Mouse (Mus musculus): ENCODE results near the gene Olfr1066. TPM values are rescaled to one million over a fixed set of nuclear protein-coding genes. Genes with fewer than 3 reads are reported as not detected.
"Not testable (repeated sequence)": the region's sequence is repeated elsewhere in the genome, so short reads cannot be mapped to it uniquely, and the experiment has no call there.

Olfr1066 gene
- not detected in 2 replicates for total RNA-seq (2015; ENCODE audit: low replicate concordance)
- total RNA-seq (2017; ENCODE audit: low replicate concordance) = not detected in 2 replicates

GRCm38 (mm10) chr2:86456169-86456568, at the start of gene Olfr1066:
Gene Olfr1066 (minus strand): TSS chr2:86456269.
- no peak for ATAC-seq (replicated peaks; ENCODE audit: low FRiP score, poor library complexity, severe bottlenecking)

DNA sequence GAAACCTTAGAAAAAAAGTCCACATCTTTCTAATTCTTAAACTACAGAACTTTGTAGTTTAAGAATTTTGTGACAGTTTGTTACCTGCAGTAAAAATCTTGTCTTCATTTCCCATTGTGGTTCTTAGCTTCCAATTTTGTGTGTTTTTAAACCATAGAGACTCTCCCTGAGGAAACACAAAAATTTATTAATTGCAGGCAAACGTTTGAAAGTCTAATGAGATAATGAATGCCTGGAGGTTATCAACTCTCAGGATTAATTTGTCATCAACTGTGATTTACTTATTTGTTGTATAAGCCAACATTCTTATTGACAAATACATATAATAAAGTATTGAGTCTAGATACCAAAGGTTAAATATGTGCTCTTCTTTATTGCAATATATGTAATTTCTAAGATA, 31.2 kb upstream of the Olfr1066 start, which contains the start of gene Olfr228:
Gene Olfr228, minus strand, starts transcription at position 101 of the 400 bp plus-strand sequence.
- ATAC-seq (replicated peaks; ENCODE audit: low FRiP score, poor library complexity, severe bottlenecking) = no peak

- ATAC-seq (replicated peaks; ENCODE audit: low FRiP score, poor library complexity, severe bottlenecking) = no peak
These were observed 8.5 kb upstream of the Olfr1066 start for GRCm38 (mm10) chr2:86464442-86465109.

GRCm38 (mm10) chr2:86460434-86460833, 4.4 kb upstream of the Olfr1066 start:
- ATAC-seq (replicated peaks; ENCODE audit: low FRiP score, poor library complexity, severe bottlenecking) = no peak

GRCm38 (mm10) chr2:86450491-86450890, 5.6 kb downstream of the Olfr1066 start, which contains the start of gene Olfr1065:
Gene Olfr1065 (minus strand): TSS chr2:86450591.
- not testable (repeated sequence) for ATAC-seq (replicated peaks; ENCODE audit: low FRiP score, poor library complexity, severe bottlenecking)

DNA sequence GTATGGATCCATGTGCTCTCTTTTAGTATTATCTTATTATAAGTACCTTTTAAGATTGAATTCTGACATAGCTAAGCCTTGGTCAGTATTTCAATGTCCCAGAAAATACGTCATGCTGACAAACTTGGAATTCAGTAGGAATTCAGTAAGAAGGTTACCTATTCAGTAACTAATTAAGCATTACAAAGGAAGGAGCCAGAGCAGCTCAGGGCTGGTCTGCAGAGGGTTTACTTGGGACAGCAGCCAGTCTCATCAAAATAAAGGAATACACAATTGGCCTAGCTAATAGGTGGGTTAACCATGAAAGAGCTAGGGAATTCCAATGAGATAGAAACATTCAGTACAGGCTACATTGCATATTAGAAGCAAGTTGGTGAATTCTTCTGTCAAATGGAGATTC, 14.0 kb downstream of the Olfr1066 start:
- ATAC-seq (replicated peaks; ENCODE audit: low FRiP score, poor library complexity, severe bottlenecking) = not testable (repeated sequence)

GRCm38 (mm10) chr2:86428511-86428910, 27.6 kb downstream of the Olfr1066 start:
- ATAC-seq (replicated peaks; ENCODE audit: low FRiP score, poor library complexity, severe bottlenecking) = not testable (repeated sequence)

GRCm38 (mm10) chr2:86426649-86427048, 29.4 kb downstream of the Olfr1066 start, which contains the start of gene Olfr1062:
Gene Olfr1062 (minus strand): TSS chr2:86426749.
- ATAC-seq (replicated peaks; ENCODE audit: low FRiP score, poor library complexity, severe bottlenecking) = not testable (repeated sequence)

- no peak for ATAC-seq (replicated peaks; ENCODE audit: low FRiP score, poor library complexity, severe bottlenecking)
These were observed 42.1 kb downstream of the Olfr1066 start, which contains the start of gene Olfr1061 for GRCm38 (mm10) chr2:86413950-86414349. Gene Olfr1061 (minus strand): TSS chr2:86414050.

Other genes starting within 250 kb of the Olfr1066 start
- gene Olfr1046, start 237.0 kb downstream of the Olfr1066 start, total RNA-seq (2015; ENCODE audit: low replicate concordance) = not detected in 2 replicates
- gene Olfr1046, start 237.0 kb downstream of the Olfr1066 start, total RNA-seq (2017; ENCODE audit: low replicate concordance) = not detected in 2 replicates
- gene Olfr1047, start 224.9 kb downstream of the Olfr1066 start, total RNA-seq (2015; ENCODE audit: low replicate concordance) = not detected in 2 replicates
- gene Olfr1047, start 224.9 kb downstream of the Olfr1066 start, total RNA-seq (2017; ENCODE audit: low replicate concordance) = not detected in 2 replicates
- gene Olfr1048, start 216.0 kb downstream of the Olfr1066 start, total RNA-seq (2015; ENCODE audit: low replicate concordance) = not detected in 2 replicates
- not detected in 2 replicates for gene Olfr1048, start 216.0 kb downstream of the Olfr1066 start, total RNA-seq (2017; ENCODE audit: low replicate concordance)
- gene Olfr1049, start 197.9 kb downstream of the Olfr1066 start, total RNA-seq (2015; ENCODE audit: low replicate concordance) = not detected in 2 replicates
- gene Olfr1049, start 197.9 kb downstream of the Olfr1066 start, total RNA-seq (2017; ENCODE audit: low replicate concordance) = not detected in 2 replicates
- gene Olfr1051, start 177.2 kb downstream of the Olfr1066 start, total RNA-seq (2015; ENCODE audit: low replicate concordance) = not detected in 2 replicates
- not detected in 2 replicates for gene Olfr1051, start 177.2 kb downstream of the Olfr1066 start, total RNA-seq (2017; ENCODE audit: low replicate concordance)
- gene Olfr1052, start 163.8 kb downstream of the Olfr1066 start, total RNA-seq (2015; ENCODE audit: low replicate concordance) = not detected in 2 replicates
- not detected in 2 replicates for gene Olfr1052, start 163.8 kb downstream of the Olfr1066 start, total RNA-seq (2017; ENCODE audit: low replicate concordance)
- gene Olfr1053, start 141.0 kb downstream of the Olfr1066 start, total RNA-seq (2015; ENCODE audit: low replicate concordance) = not detected in 2 replicates
- gene Olfr1053, start 141.0 kb downstream of the Olfr1066 start, total RNA-seq (2017; ENCODE audit: low replicate concordance) = not detected in 2 replicates
- gene Olfr1054, start 120.8 kb downstream of the Olfr1066 start, total RNA-seq (2015; ENCODE audit: low replicate concordance) = not detected in 2 replicates
- gene Olfr1054, start 120.8 kb downstream of the Olfr1066 start, total RNA-seq (2017; ENCODE audit: low replicate concordance) = not detected in 2 replicates
- gene Olfr1055, start 106.0 kb downstream of the Olfr1066 start, total RNA-seq (2015; ENCODE audit: low replicate concordance) = not detected in 2 replicates
- not detected in 2 replicates for gene Olfr1055, start 106.0 kb downstream of the Olfr1066 start, total RNA-seq (2017; ENCODE audit: low replicate concordance)
- not detected in 2 replicates for gene Olfr1056, start 93.8 kb downstream of the Olfr1066 start, total RNA-seq (2015; ENCODE audit: low replicate concordance)
- gene Olfr1056, start 93.8 kb downstream of the Olfr1066 start, total RNA-seq (2017; ENCODE audit: low replicate concordance) = not detected in 2 replicates
- gene Olfr1057, start 77.9 kb downstream of the Olfr1066 start, total RNA-seq (2015; ENCODE audit: low replicate concordance) = not detected in 2 replicates
- gene Olfr1057, start 77.9 kb downstream of the Olfr1066 start, total RNA-seq (2017; ENCODE audit: low replicate concordance) = not detected in 2 replicates
- not detected in 2 replicates for gene Olfr1058, start 67.7 kb downstream of the Olfr1066 start, total RNA-seq (2015; ENCODE audit: low replicate concordance)
- gene Olfr1058, start 67.7 kb downstream of the Olfr1066 start, total RNA-seq (2017; ENCODE audit: low replicate concordance) = not detected in 2 replicates
- not detected in 2 replicates for gene Olfr1061, start 42.2 kb downstream of the Olfr1066 start, total RNA-seq (2015; ENCODE audit: low replicate concordance)
- not detected in 2 replicates for gene Olfr1061, start 42.2 kb downstream of the Olfr1066 start, total RNA-seq (2017; ENCODE audit: low replicate concordance)
- gene Olfr1062, start 29.5 kb downstream of the Olfr1066 start, total RNA-seq (2015; ENCODE audit: low replicate concordance) = not detected in 2 replicates
- gene Olfr1062, start 29.5 kb downstream of the Olfr1066 start, total RNA-seq (2017; ENCODE audit: low replicate concordance) = not detected in 2 replicates
- gene Olfr1065, start 5.7 kb downstream of the Olfr1066 start, total RNA-seq (2015; ENCODE audit: low replicate concordance) = not detected in 2 replicates
- gene Olfr1065, start 5.7 kb downstream of the Olfr1066 start, total RNA-seq (2017; ENCODE audit: low replicate concordance) = not detected in 2 replicates
- gene Olfr228, start 31.1 kb upstream of the Olfr1066 start, total RNA-seq (2015; ENCODE audit: low replicate concordance) = not detected in 2 replicates
- not detected in 2 replicates for gene Olfr228, start 31.1 kb upstream of the Olfr1066 start, total RNA-seq (2017; ENCODE audit: low replicate concordance)
- gene Olfr1076, start 52.2 kb upstream of the Olfr1066 start, total RNA-seq (2015; ENCODE audit: low replicate concordance) = not detected in 2 replicates
- not detected in 2 replicates for gene Olfr1076, start 52.2 kb upstream of the Olfr1066 start, total RNA-seq (2017; ENCODE audit: low replicate concordance)
- not detected in 2 replicates for gene Olfr1079, start 86.2 kb upstream of the Olfr1066 start, total RNA-seq (2015; ENCODE audit: low replicate concordance)
- not detected in 2 replicates for gene Olfr1079, start 86.2 kb upstream of the Olfr1066 start, total RNA-seq (2017; ENCODE audit: low replicate concordance)
- gene Olfr1080, start 102.0 kb upstream of the Olfr1066 start, total RNA-seq (2015; ENCODE audit: low replicate concordance) = not detected in 2 replicates
- gene Olfr1080, start 102.0 kb upstream of the Olfr1066 start, total RNA-seq (2017; ENCODE audit: low replicate concordance) = not detected in 2 replicates
- gene Olfr1082, start 142.7 kb upstream of the Olfr1066 start, total RNA-seq (2015; ENCODE audit: low replicate concordance) = not detected in 2 replicates
- gene Olfr1082, start 142.7 kb upstream of the Olfr1066 start, total RNA-seq (2017; ENCODE audit: low replicate concordance) = not detected in 2 replicates
- gene Olfr1084, start 183.5 kb upstream of the Olfr1066 start, total RNA-seq (2015; ENCODE audit: low replicate concordance) = not detected in 2 replicates
- gene Olfr1084, start 183.5 kb upstream of the Olfr1066 start, total RNA-seq (2017; ENCODE audit: low replicate concordance) = not detected in 2 replicates
- gene Olfr1085, start 205.8 kb upstream of the Olfr1066 start, total RNA-seq (2015; ENCODE audit: low replicate concordance) = not detected in 2 replicates
- not detected in 2 replicates for gene Olfr1085, start 205.8 kb upstream of the Olfr1066 start, total RNA-seq (2017; ENCODE audit: low replicate concordance)
- gene Olfr1086, start 223.8 kb upstream of the Olfr1066 start, total RNA-seq (2015; ENCODE audit: low replicate concordance) = not detected in 2 replicates
- gene Olfr1086, start 223.8 kb upstream of the Olfr1066 start, total RNA-seq (2017; ENCODE audit: low replicate concordance) = not detected in 2 replicates
- gene Olfr1087, start 242.1 kb upstream of the Olfr1066 start, total RNA-seq (2015; ENCODE audit: low replicate concordance) = not detected in 2 replicates
- not detected in 2 replicates for gene Olfr1087, start 242.1 kb upstream of the Olfr1066 start, total RNA-seq (2017; ENCODE audit: low replicate concordance)

Data from erythroid progenitor cell, adult 5-6 weeks (primary cell).